Mouse (Mus musculus) kidney, adult 2 months (tissue): ENCODE results near the gene Bend3.

Experiments
- CTCF ChIP-seq: fragments of 200-500 bp; conservative IDR thresholded peaks from 2 replicates; pipeline ENCODE4 v1.5.1; 2011; ENCODE audit warnings: low read depth, mild to moderate bottlenecking, control low read depth, low read length, moderate library complexity, mixed read lengths; ENCODE audit not compliant: insufficient read depth, insufficient read length
- POLR2A ChIP-seq: fragments of 200-500 bp; IDR thresholded peaks from one replicate; pipeline ENCODE4 v1.6.1; 2011; ENCODE audit warnings: low read depth, low read length, control low read depth

- TF ChIP-seq CTCF (no peak), POLR2A (no peak)
Measured at GRCm38 (mm10) chr10:43435757-43436156, 42.9 kb upstream of the Bend3 start.
